Mouse (Mus musculus): ENCODE measurements at regions not wholly inside any gene's neighbourhood (a gene's known extent, or its start where the extent isn't known, plus 50 kb on each side); places are given as distances from the start of the nearest gene placed in this dataset.

DNA sequence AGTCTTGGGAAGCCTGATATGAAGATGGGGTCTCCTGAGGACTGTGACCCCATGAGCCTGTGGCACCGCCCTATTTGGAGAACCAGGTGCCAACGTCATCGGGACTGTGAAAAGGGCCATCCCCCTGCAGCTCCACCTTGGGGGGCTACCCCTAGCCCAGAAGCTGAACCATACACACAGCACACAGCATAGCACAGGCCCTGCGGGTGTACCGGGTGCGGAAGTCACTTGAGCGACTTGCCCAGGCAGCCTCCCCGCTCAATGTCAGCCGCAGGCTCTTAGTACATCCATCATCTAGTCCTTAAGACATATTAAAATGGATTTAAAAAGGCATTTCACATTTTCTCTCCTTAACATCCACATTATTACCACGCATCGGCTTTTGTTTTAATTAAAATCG is 118.2 kb upstream of the Smad3 start:
- DNase-seq (ENCODE audit: low spot score): no peak
- whole genome bisulfite sequencing: 66% methylated on average over 12 of the region's 12 CpGs
- H3K27me3 ChIP-seq (ENCODE audit: insufficient read depth, low read length): no peaks in the 10 kb centered on the region
- peak overlapping the region; percentile 37 for H3K4me2 ChIP-seq (ENCODE audit: low read length)
- H3K4me3 ChIP-seq (replicated peaks; ENCODE audit: low read depth, low read length): no peak overlapping the region; the same call in 1 of the 2 replicates
- TF ChIP-seq CTCF (IDR thresholded peaks at IDR 0.05; ENCODE audit: low read depth): no peak
- H3K4me1 ChIP-seq (replicated peaks; ENCODE audit: insufficient read depth, low read length): peaks cover 9% of the 10 kb centered on the region
- H3K9me3 ChIP-seq (replicated peaks; ENCODE audit: low read length): no peaks in the 10 kb centered on the region
- no peaks in the 10 kb centered on the region for H3K36me3 ChIP-seq (ENCODE audit: insufficient read depth, low read length)
- no peak for ATAC-seq (replicated peaks; ENCODE audit: low FRiP score, low read depth)
- H3K9ac ChIP-seq (ENCODE audit: low read depth, low read length): no peak overlapping the region; the same call in 1 of the 2 replicates
- H3K27ac ChIP-seq: no peak overlapping the region

DNA sequence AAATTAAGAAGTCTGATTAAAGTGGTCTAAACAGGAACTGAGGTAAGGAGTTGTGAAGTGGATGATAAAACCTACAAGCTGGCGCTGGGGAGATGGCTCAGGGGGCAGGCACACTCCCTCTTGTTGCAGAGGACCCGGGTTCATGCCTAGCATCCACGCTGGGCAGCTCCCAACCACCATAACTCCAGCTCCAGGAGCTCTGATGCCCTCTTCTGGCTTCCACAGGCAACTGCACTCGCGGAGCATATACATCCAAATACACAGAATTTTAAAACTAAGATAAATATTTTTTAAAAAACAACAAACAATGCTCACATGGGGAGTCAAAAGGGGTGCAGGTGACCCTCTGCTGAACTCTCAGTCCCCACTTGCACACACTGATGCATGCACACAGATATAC is 117.4 kb upstream of the Smad3 start:
- Histone ChIP-seq H3K4me2 (ENCODE audit: low read length) (no peak overlapping the region), H3K27me3 (ENCODE audit: insufficient read depth, low read length) (no peaks in the 10 kb centered on the region), H3K4me1 (replicated peaks; ENCODE audit: insufficient read depth, low read length) (peaks cover 9% of the 10 kb centered on the region), H3K9me3 (replicated peaks; ENCODE audit: low read length) (no peaks in the 10 kb centered on the region), H3K4me3 (replicated peaks; ENCODE audit: low read depth, low read length) (no peak overlapping the region), H3K9ac (ENCODE audit: low read depth, low read length) (no peak overlapping the region), H3K36me3 (ENCODE audit: insufficient read depth, low read length) (no peaks in the 10 kb centered on the region), H3K27ac (no peak overlapping the region)
- WGBS: 94% methylated on average over 5 of the region's 5 CpGs
- no peak for ATAC-seq (replicated peaks; ENCODE audit: low FRiP score, low read depth)
- DNase-seq (ENCODE audit: low spot score): no peak
- peak; percentile 41 for TF ChIP-seq CTCF (IDR thresholded peaks at IDR 0.05; ENCODE audit: low read depth)

DNA sequence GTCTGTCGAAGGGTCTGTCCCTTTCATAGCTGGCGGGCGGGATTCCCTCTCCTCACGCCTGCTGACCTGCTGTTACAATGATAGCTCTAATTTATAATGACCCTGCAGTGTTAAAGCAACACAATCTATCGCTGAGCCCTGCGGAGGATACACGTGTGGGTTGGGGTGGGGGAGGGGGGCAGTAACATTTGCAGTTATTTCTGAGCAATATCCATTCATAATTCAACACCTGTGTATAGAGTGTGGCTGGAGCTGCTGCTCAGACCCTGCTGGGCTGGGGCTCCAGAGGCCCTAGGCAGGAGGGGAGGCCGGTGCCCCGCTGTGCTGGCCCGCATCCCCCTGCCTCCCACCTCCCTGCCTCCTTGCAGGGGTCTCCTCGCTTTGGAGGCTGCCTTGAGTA is 106.6 kb upstream of the Smad3 start:
- no peak overlapping the region for H3K9ac ChIP-seq (ENCODE audit: low read depth, low read length)
- no peaks in the 10 kb centered on the region for H3K9me3 ChIP-seq (replicated peaks; ENCODE audit: low read length)
- H3K36me3 ChIP-seq (ENCODE audit: insufficient read depth, low read length): no peaks in the 10 kb centered on the region
- H3K4me1 ChIP-seq (replicated peaks; ENCODE audit: insufficient read depth, low read length): no peaks in the 10 kb centered on the region
- 47% methylated on average over 11 of the region's 11 CpGs for WGBS
- H3K27me3 ChIP-seq (ENCODE audit: insufficient read depth, low read length): no peaks in the 10 kb centered on the region
- H3K4me3 ChIP-seq (replicated peaks; ENCODE audit: low read depth, low read length): no peak overlapping the region
- H3K27ac ChIP-seq: no peak overlapping the region
- TF ChIP-seq CTCF (IDR thresholded peaks at IDR 0.05; ENCODE audit: low read depth): no peak
- no peak overlapping the region for H3K4me2 ChIP-seq (ENCODE audit: low read length)
- DNase-seq (ENCODE audit: low spot score) (no peak), ATAC-seq (replicated peaks; ENCODE audit: low FRiP score, low read depth) (no peak)

DNA sequence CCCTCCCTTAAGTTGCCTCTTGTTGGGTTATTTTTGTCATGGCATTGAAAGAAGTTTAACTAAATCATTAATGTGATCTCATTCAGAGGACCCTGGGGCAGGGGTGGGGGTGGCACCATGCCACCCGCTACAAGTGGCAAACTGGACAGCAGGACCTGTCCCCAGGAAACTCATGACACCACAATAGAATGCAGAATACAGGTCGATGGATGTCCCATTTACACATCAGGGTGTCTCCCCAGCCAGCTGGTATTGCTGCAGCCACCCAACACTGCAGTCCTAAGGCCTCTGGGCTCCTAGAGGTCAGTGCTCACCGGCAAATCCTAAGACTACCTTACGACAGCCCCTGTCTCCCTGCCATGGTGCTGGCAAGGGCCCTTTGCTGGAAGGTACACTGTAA is 105.5 kb upstream of the Smad3 start:
- H3K36me3 ChIP-seq (ENCODE audit: insufficient read depth, low read length): no peaks in the 10 kb centered on the region
- no peak overlapping the region for H3K27ac ChIP-seq
- H3K4me1 ChIP-seq (replicated peaks; ENCODE audit: insufficient read depth, low read length): no peaks in the 10 kb centered on the region
- no peaks in the 10 kb centered on the region for H3K27me3 ChIP-seq (ENCODE audit: insufficient read depth, low read length)
- H3K9me3 ChIP-seq (replicated peaks; ENCODE audit: low read length): no peaks in the 10 kb centered on the region
- WGBS: 78% methylated on average over 4 of the region's 4 CpGs
- no peak for TF ChIP-seq CTCF (IDR thresholded peaks at IDR 0.05; ENCODE audit: low read depth)
- H3K4me3 ChIP-seq (replicated peaks; ENCODE audit: low read depth, low read length): no peak overlapping the region
- no peak for DNase-seq (ENCODE audit: low spot score)
- H3K9ac ChIP-seq (ENCODE audit: low read depth, low read length): no peak overlapping the region
- H3K4me2 ChIP-seq (ENCODE audit: low read length): no peak overlapping the region
- ATAC-seq (replicated peaks; ENCODE audit: low FRiP score, low read depth): no peak

DNA sequence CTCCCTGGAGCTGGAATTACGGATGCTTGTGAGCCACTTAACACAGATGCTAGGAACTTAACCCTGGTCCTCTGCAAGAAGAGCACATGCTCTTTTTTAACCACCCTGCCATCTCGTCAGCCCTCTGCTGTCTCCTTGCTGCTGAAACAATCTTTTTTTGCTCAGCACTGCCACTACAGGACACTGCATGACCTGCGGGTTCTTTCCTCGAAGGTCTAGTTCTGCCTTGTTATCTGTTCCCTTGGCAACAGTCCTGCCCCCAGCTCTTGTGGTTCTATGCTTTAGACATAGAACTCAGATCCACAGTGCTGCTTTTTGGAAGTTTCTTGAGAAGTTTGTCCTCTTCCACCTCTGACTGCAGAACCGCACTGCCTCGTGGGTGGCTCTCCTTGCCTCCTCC is 104.6 kb upstream of the Smad3 start:
- H3K4me1 ChIP-seq (replicated peaks; ENCODE audit: insufficient read depth, low read length): no peaks in the 10 kb centered on the region
- 35% methylated on average over 6 of the region's 6 CpGs for WGBS
- TF ChIP-seq CTCF (IDR thresholded peaks at IDR 0.05; ENCODE audit: low read depth): peak; percentile 60
- ATAC-seq (replicated peaks; ENCODE audit: low FRiP score, low read depth) (peak; percentile 59; the same call in 1 of the 2 replicates), DNase-seq (ENCODE audit: low spot score) (peak; percentile 85)
- H3K9ac ChIP-seq (ENCODE audit: low read depth, low read length): no peak overlapping the region
- no peak overlapping the region for H3K27ac ChIP-seq
- H3K27me3 ChIP-seq (ENCODE audit: insufficient read depth, low read length): no peaks in the 10 kb centered on the region
- H3K36me3 ChIP-seq (ENCODE audit: insufficient read depth, low read length): no peaks in the 10 kb centered on the region
- no peak overlapping the region for H3K4me2 ChIP-seq (ENCODE audit: low read length)
- no peaks in the 10 kb centered on the region for H3K9me3 ChIP-seq (replicated peaks; ENCODE audit: low read length)
- no peak overlapping the region for H3K4me3 ChIP-seq (replicated peaks; ENCODE audit: low read depth, low read length)

DNA sequence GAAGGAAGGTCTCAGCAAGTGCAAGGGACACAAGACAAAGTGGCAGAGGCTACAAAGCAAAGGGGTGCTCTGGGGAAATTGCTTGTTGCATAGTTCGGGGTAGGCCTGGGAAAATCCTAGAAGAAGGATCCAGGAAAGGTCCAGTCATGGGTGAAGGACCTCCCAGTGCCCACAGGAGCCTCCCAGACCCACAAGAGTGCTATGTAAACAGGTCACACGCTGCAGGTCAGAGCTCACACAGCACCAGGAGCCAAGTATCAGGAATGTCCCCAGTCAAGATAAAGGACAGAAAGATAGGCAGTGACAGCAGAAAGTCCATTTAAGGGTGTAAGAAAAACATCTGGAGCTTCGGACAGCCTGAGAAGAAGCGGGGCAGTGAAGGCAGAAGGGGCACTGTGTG is 103.6 kb upstream of the Smad3 start:
- H3K4me2 ChIP-seq (ENCODE audit: low read length): no peak overlapping the region
- no peaks in the 10 kb centered on the region for H3K9me3 ChIP-seq (replicated peaks; ENCODE audit: low read length)
- no peaks in the 10 kb centered on the region for H3K4me1 ChIP-seq (replicated peaks; ENCODE audit: insufficient read depth, low read length)
- no peak overlapping the region for H3K27ac ChIP-seq
- H3K9ac ChIP-seq (ENCODE audit: low read depth, low read length): no peak overlapping the region
- DNase-seq (ENCODE audit: low spot score): no peak
- WGBS: 43% methylated on average over 4 of the region's 4 CpGs
- no peak overlapping the region for H3K4me3 ChIP-seq (replicated peaks; ENCODE audit: low read depth, low read length)
- no peak for TF ChIP-seq CTCF (IDR thresholded peaks at IDR 0.05; ENCODE audit: low read depth)
- H3K36me3 ChIP-seq (ENCODE audit: insufficient read depth, low read length): no peaks in the 10 kb centered on the region
- no peak for ATAC-seq (replicated peaks; ENCODE audit: low FRiP score, low read depth)
- no peaks in the 10 kb centered on the region for H3K27me3 ChIP-seq (ENCODE audit: insufficient read depth, low read length)

DNA sequence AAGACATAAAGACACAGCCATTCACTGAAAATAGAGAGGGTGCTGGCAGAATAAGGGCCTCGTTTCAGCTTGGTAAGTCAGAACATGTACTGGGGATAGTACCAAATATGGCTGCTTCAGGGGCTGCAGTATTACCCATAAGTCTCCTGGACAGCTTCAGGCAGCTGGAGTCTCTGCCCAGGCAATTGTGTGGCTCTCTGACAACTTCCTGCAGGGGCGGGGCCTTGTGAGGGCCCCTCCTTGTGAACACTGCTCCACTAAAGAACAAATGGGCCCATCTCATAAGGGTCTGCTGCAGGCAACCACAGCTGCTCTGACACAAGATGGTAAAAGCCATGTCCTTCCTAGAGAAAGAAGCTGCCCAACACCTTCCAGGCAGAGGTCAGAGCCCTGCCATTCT is 102.4 kb upstream of the Smad3 start:
- Histone ChIP-seq H3K9me3 (replicated peaks; ENCODE audit: low read length) (no peaks in the 10 kb centered on the region), H3K9ac (ENCODE audit: low read depth, low read length) (no peak overlapping the region), H3K36me3 (ENCODE audit: insufficient read depth, low read length) (no peaks in the 10 kb centered on the region), H3K27ac (no peak overlapping the region), H3K4me1 (replicated peaks; ENCODE audit: insufficient read depth, low read length) (0 out of 2 replicates have a peak, but pooled peaks cover 3% of the 10 kb centered on the region), H3K4me2 (ENCODE audit: low read length) (no peak overlapping the region), H3K27me3 (ENCODE audit: insufficient read depth, low read length) (no peaks in the 10 kb centered on the region), H3K4me3 (replicated peaks; ENCODE audit: low read depth, low read length) (no peak overlapping the region)
- no peak for DNase-seq (ENCODE audit: low spot score)
- ATAC-seq (replicated peaks; ENCODE audit: low FRiP score, low read depth): no peak
- 83% methylated on average over 2 of the region's 2 CpGs for WGBS
- TF ChIP-seq CTCF (IDR thresholded peaks at IDR 0.05; ENCODE audit: low read depth): no peak

Data from kidney, postnatal 0 days (tissue).